Mouse (Mus musculus): ENCODE data around the gene Erlin1. TPM values are rescaled to one million over a fixed set of nuclear protein-coding genes. Genes with fewer than 3 reads are reported as not detected.

The Erlin1 gene
- total and polyA plus RNA-seq, 3 experiments, result 9.7 to 26.6 (median 22.7) TPM

- in situ Hi-C loops (cut with MboI; ENCODE audit: low pct_ligation_motif_present, low pct_unique_long_range_greater_than_20kb, low sequenced_read_pairs) (no loop called here), dilution Hi-C loops (cut with MboI; ENCODE audit: extremely low pct_ligation_motif_present, extremely low pct_unique_long_range_greater_than_20kb, low sequenced_read_pairs) (no loop called here)
- H3K4me1 ChIP-seq (ENCODE audit: control insufficient read depth in 1 of 2, insufficient read depth in 2 of 2), result peaks cover 6 to 8% of the 10 kb centered on the region in 2 experiments
- TF ChIP-seq JUND (conservative IDR thresholded peaks at IDR 0.05; ENCODE audit: low read depth, low read length) (no peak), ELF1 (IDR thresholded peaks at IDR 0.05; ENCODE audit: low read depth, low read length) (no peak), RAD21 (IDR thresholded peaks at IDR 0.05; ENCODE audit: low read depth, low read length) (no peak), E2F4 (IDR thresholded peaks at IDR 0.05; ENCODE audit: insufficient replicate concordance, low read depth, low read length) (no peak), UBTF (IDR thresholded peaks at IDR 0.05; ENCODE audit: low read depth, low read length) (no peak), ETS1 (conservative IDR thresholded peaks at IDR 0.05; ENCODE audit: low read depth, low read length) (no peak), IRF4 (IDR thresholded peaks at IDR 0.05; ENCODE audit: low read depth, low read length) (no peak), SIN3A (IDR thresholded peaks at IDR 0.05; ENCODE audit: low read length) (no peak), MAFK (IDR thresholded peaks at IDR 0.05; ENCODE audit: insufficient replicate concordance, low read length) (no peak), POLR2AphosphoS2 (IDR thresholded peaks at IDR 0.05; ENCODE audit: low read depth, low read length) (no peak), ZMIZ1 (IDR thresholded peaks at IDR 0.05; ENCODE audit: low read depth, low read length) (no peak), TCF12 (IDR thresholded peaks at IDR 0.05; ENCODE audit: low read depth, low read length) (no peak)
- DNase-seq (ENCODE audit: extremely low read depth), result no peak
- H3K9ac ChIP-seq (ENCODE audit: insufficient read depth, low read depth), result no peak overlapping the region
- no peak overlapping the region for H3K4me3 ChIP-seq (replicated peaks in 1 of 3; ENCODE audit: low read depth in 2 of 3, low read length in 2 of 3, poor library complexity in 1 of 3)
- no peaks in the 10 kb centered on the region for H3K36me3 ChIP-seq (replicated peaks in 1 of 2; ENCODE audit: control insufficient read depth in 1 of 2, insufficient read depth in 1 of 2, low read length in 1 of 2)
- H3K27ac ChIP-seq (ENCODE audit: insufficient read depth, low read depth), result no peak overlapping the region
- no peaks in the 10 kb centered on the region for H3K79me2 ChIP-seq (replicated peaks; ENCODE audit: control insufficient read depth, extremely low read depth, insufficient read depth, poor library complexity, severe bottlenecking)
- H3K4me2 ChIP-seq (ENCODE audit: insufficient read depth, low read depth, poor library complexity, severe bottlenecking), result no peak overlapping the region
- H3K9me3 ChIP-seq (replicated peaks; ENCODE audit: low read length), result no peaks in the 10 kb centered on the region
- H3K27me3 ChIP-seq (replicated peaks), result no peaks in the 10 kb centered on the region
Measured at GRCm38 (mm10) chr19:43995427-43995826, 74.2 kb downstream of the Erlin1 start.

DNA sequence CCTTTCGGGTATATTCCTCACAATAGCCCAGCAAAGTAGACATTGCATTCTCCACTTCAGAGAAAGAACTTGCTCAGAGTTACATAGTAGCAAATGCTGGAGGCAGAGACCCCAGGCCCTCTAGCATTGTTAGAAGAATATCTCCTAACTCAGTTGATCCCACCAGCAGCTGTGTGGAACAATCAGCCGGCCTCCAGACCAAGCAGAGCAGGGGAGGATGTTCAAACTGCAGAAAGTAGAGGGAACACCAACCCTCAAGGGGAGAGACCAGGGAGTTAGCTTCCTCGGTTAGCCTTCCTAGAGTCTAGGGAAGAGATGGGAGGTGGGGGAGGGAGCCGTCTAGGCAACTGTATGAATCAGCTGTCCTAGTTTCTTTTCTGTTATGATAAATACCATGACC, 77.1 kb downstream of the Erlin1 start:
- H3K36me3 ChIP-seq (replicated peaks in 1 of 2; ENCODE audit: control insufficient read depth in 1 of 2, insufficient read depth in 1 of 2, low read length in 1 of 2), result no peaks in the 10 kb centered on the region
- no peaks in the 10 kb centered on the region for H3K9me3 ChIP-seq (replicated peaks; ENCODE audit: low read length)
- dilution Hi-C loops (cut with MboI; ENCODE audit: extremely low pct_ligation_motif_present, extremely low pct_unique_long_range_greater_than_20kb, low sequenced_read_pairs) (no loop called here), in situ Hi-C loops (cut with MboI; ENCODE audit: low pct_ligation_motif_present, low pct_unique_long_range_greater_than_20kb, low sequenced_read_pairs) (no loop called here)
- H3K27me3 ChIP-seq (replicated peaks), result no peaks in the 10 kb centered on the region
- H3K4me1 ChIP-seq (ENCODE audit: control insufficient read depth in 1 of 2, insufficient read depth in 2 of 2), result peaks cover 6 to 8% of the 10 kb centered on the region in 2 experiments; a peak in 3 of 4 replicates
- H3K4me2 ChIP-seq (ENCODE audit: insufficient read depth, low read depth, poor library complexity, severe bottlenecking), result no peak overlapping the region
- H3K27ac ChIP-seq (ENCODE audit: insufficient read depth, low read depth), result no peak overlapping the region
- no peak overlapping the region for H3K9ac ChIP-seq (ENCODE audit: insufficient read depth, low read depth)
- H3K79me2 ChIP-seq (replicated peaks; ENCODE audit: control insufficient read depth, extremely low read depth, insufficient read depth, poor library complexity, severe bottlenecking), result no peaks in the 10 kb centered on the region
- no peak for DNase-seq (ENCODE audit: extremely low read depth)
- TF ChIP-seq USF1 (IDR thresholded peaks at IDR 0.05; ENCODE audit: low read depth, low read length) (no peak), TCF12 (IDR thresholded peaks at IDR 0.05; ENCODE audit: low read depth, low read length) (no peak), NELFE (IDR thresholded peaks at IDR 0.05; ENCODE audit: low read depth, low read length) (no peak), ELF1 (IDR thresholded peaks at IDR 0.05; ENCODE audit: low read depth, low read length) (no peak), HCFC1 (IDR thresholded peaks at IDR 0.05; ENCODE audit: low read depth, low read length) (no peak), KAT2A (IDR thresholded peaks at IDR 0.05; ENCODE audit: insufficient replicate concordance, low read length) (no peak), EP300 (IDR thresholded peaks at IDR 0.05; ENCODE audit: low read length) (no peak), ETS1 (conservative IDR thresholded peaks at IDR 0.05; ENCODE audit: low read depth, low read length) (no peak), CHD1 (IDR thresholded peaks at IDR 0.05; ENCODE audit: low read depth, low read length) (no peak), ZC3H11A (IDR thresholded peaks at IDR 0.05; ENCODE audit: low read depth, low read length) (no peak), BHLHE40 (IDR thresholded peaks at IDR 0.05; ENCODE audit: low read depth, low read length) (no peak), UBTF (IDR thresholded peaks at IDR 0.05; ENCODE audit: low read depth, low read length) (no peak), POLR2A (IDR thresholded peaks at IDR 0.05; ENCODE audit: low read depth, low read length) (no peak), JUND (conservative IDR thresholded peaks at IDR 0.05; ENCODE audit: low read depth, low read length) (no peak), GABPA (IDR thresholded peaks at IDR 0.05; ENCODE audit: insufficient replicate concordance, low read depth, low read length) (no peak), MAZ (IDR thresholded peaks at IDR 0.05; ENCODE audit: low read depth, low read length) (no peak), MXI1 (IDR thresholded peaks at IDR 0.05; ENCODE audit: low read depth, low read length) (no peak), RAD21 (IDR thresholded peaks at IDR 0.05; ENCODE audit: low read depth, low read length) (no peak), PAX5 (IDR thresholded peaks at IDR 0.05; ENCODE audit: low read length) (no peak), ZMIZ1 (IDR thresholded peaks at IDR 0.05; ENCODE audit: low read depth, low read length) (no peak)
- H3K4me3 ChIP-seq (replicated peaks in 1 of 3; ENCODE audit: low read depth in 2 of 3, low read length in 2 of 3, poor library complexity in 1 of 3), result no peak overlapping the region
